Mouse (Mus musculus) kidney, postnatal 4 days (tissue): Measurements from ENCODE around the gene Jph4.

Experiments
- DNase-seq, 2 experiments: peaks; one replicate each; pipeline ENCODE4 v3.0.0; 2021; ENCODE audit warnings: mixed read lengths in 2 of 2

The Jph4 gene

DNA sequence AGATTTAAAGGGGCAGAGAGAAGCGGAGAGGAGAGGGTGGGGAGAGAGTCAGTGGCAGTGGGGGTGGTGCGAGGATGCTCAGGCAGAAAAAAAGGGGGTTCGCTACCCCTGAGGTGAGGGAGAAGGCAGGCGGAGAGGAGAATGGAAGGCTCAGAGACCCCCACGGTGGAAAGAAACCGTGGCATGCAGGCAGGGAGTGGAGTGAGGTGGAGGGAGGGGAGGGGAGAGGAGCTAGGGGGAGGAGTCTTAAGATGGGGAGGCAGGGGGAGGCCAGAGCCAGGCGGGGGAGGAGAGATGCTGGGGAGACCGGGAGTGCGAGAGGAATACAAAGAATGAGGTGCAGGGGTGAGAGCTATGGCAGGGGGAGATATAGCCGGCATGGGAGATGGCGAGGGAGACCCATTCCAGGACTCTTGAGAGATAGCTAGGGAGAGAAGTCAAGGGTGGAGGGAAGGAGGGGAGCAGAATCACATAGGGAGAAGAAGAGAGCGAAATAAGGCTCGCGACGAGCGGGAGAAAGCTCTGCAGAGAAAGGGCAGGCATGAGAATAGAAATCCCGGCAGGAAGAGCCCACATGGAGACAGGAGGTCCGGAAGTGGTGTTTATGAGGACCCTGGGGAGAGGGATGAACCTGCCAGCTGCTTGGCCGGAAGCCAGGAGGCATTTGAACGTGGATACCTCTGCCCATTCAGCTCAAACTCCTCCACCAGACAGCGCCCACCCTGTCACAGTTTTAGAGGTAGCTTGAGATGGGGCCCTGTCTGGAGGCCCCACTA is at the start of gene Jph4:
Gene Jph4 (minus strand): TSS at position 511 of the 776 bp plus-strand sequence.
- peak in 1 of 2 experiments; percentile 26 for DNase-seq

DNA sequence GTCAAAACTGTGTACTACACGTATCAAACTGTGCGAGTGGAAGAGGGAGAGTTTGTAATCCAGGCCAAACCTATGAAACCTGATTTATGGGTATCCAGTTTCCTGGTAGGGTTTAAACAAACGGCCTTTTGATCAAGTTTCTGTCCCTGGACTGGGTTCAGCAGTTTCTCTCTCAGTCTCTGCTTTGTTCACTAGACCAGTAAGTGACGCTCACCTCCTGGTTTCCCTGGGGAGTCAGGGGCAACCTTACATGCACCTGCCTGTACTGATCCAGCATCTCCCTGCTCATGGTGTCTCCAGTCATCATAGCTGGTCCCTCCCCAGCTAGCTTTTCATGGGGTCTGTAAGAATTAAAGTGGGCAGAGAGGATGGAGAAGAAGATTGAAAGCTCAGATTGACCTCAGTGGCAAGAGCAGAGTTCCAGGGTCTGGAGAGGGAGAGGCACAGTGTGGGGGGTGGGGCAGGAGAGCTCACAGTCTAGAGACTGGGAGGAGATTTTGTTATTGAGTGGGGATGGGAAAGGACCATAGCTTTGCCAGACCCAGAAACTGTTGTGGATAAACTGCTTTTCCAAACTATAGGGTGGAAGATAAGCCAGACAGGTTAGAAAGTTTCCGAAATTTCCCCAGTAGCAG is 47.6 kb upstream of the Jph4 start:
- DNase-seq = no peak

DNA sequence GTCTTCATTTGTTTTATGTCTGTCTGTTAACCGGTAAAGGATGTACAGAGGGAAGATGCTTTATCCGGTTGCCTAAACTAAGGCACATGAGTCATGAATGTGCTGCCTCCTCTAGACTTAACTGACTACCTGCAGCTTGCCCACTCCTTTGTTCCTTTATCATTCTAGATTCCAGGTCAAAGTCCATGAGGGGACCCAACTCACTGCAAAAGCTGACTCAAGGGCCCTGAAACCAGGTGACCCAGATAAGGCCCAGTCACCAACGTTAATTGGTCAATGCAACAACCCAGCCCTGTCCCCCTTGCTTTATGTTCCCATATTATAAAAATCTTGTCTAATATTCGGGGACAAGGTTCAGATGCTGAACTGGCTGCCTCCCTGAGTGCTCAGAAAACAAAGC is 45.4 kb upstream of the Jph4 start:
- no peak for DNase-seq

DNA sequence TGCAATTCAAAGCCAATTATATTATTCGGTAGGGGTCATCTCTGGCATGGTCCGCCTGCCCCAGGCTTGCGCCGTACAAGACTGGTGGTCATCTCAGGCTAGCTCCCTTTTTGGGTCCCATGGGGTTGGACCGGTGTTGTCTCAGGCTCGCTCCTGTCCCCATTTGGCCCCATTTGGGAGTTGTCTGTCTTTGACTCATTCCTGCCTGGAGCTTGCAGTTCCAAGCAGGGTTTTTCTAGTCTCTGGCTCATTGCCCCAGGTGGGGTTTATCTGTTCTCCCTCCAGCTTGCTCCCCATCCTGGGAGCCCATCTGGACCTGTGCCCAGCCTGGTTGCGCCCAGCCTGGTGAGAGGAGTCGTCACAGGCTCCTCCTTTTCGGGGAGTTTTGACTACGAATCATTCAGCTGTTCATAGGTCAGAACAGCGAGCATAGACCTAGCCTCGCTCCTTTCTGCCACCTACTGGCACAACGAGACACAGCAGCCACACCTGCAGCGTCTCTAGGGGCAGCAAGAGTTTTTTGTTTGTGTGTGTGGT is 44.4 kb upstream of the Jph4 start:
- DNase-seq = peak; percentile 88 to 90

DNA sequence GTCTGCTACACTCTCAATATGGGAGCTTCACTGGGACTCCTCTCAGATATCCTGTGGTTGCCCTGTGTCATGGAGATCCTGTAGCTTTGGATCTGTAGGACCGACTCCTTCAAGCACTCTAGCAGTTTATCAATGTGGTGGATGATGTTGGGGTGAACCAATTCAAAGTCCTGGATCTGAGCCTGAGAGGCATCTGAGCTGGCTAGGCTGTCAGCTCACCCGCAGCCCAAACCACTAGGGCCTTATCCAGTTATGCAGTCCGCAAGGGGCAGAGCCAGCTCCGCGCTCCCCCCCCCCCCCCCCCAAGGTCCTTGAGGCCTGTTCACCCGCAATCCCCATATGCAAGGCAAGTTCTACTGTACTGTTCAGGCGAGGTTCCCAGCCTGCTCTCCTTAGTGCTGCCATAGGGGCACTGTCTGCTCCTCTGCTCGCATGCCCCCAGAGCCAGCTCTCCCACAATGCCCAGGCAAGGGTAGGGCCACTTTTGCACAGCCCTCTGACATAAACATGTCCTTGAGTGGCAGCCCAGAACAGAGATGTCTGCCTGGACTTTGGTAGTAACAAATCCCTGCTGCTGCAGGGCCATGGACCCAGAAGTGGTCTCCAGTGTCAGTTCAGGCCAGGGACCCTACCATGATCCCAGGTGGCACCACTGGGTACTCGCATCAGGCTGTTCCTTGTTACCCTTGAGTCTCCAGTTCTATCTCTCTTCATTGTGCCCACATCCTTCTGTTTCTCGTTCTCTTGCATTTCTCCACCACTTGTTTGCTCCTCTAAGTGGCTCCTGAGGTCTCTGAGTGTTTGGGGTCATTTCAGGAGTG is 43.7 kb upstream of the Jph4 start:
- no peak for DNase-seq

DNA sequence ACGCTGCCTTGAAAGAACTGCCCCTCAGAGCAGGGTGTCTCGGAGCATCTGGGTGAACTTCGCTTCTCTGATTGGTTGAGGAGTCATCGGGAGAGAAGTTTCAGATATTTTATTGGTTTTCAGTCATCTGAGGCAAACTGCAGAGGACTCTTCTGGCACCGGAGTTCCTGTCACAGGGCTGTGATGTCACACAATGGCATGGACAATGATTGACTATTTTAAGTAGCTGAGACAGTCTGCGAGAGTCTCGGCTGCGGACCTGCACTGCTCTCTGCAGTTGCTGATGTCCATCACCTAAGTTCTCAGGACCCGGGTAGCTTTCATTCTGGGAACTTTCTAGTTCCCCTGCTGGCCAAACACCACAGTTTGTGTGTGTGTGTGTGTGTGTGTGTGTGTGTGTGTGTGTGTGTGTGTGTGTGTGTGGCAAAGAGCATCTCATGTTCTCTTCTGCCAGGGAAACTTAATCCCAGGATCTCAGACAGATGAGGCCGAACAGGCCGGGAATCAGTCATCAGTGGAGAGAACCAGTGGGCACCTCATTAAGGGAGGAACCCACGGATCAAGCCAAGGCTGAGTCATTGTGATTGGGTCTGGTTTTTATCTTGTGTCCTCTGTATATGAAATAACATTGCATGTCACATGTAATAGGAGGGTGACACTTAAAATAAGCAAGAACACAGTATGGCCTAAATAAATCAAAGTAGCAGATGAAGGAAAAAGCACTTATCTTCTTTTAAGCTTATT is 40.8 kb upstream of the Jph4 start:
- peak in 1 of 2 experiments; percentile 31 for DNase-seq

DNA sequence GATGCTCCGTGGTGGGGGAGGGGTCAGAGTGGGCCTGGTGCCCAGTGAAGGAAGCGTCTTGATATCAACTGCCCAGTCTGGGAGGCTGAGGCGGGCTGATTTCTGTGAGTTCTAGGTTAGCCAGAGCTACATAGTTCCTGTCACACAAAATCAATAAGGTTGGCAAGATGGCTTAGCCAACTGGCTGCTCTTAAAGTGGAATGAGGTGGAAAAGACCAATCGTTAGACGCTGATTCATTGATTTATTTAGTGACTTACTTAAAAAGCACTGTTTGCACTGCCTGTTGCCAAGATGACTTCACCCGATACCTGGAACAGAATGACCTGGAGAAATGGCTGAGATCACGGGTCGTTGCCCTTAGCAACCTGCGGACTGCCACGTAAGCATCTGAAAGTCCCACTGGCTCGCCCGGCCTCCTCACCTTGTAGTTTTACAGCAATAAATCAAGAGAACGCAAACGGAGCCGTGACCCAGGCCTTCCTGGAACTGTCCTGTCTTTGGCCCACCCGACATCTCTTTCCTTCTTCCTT is 36.3 kb upstream of the Jph4 start:
- DNase-seq = peak in 1 of 2 experiments; percentile 17

DNA sequence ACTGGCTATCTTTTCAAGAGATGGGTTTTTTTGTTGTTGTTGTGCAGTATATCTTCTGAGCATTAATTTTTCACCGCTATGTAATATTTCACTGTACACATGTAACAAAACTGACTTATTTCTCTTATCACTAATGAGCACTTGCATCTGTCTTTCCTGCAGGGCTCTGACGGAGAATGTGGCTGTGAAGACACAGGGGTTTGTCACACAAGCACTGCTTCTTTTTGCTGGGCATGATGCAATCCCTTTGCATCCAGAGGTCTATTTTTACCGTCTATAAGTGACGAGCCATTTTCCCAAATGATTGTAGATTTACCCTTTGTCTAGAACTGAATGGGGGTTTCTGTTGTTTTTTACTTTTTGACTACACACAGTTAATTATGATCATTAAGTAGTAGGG is 35.4 kb upstream of the Jph4 start:
- DNase-seq = no peak

DNA sequence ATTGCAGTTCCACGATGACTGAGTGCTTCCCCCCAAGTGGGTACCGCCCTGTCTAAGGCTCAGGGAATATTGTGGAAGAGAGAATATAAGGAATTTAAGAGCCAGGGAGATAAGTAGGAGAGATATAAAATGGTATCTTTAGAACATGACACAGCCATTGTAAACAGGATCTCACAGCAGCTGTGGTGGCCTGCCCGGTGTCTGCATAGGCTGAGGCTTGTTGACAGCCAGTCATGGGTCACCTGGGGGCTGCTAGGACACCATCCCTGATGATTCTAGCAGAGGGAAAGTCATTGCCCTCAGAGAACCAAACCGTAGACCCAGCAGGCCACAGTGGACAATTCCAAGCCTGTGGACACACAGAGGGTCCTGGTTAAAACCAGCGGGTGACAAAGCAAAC is 34.2 kb upstream of the Jph4 start:
- no peak for DNase-seq

DNA sequence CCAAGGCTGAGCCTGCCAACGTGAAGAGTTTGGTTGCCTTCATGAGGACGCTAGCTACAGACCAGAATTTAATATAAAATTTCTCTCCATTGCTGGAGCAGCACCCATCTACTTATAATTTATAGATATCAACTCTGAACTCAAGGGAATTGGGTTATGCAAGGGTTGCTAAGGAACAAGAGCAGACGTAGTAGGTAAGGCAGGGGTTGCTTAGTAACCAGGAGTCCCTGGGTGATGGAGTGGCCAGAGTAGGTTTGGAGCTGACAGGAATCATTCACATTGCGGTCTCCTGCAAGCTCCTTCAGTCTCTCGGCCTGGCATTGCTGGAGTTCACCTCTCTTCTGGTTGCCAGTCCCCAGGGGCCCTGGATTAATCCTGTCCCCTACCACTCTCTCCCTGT is 32.3 kb upstream of the Jph4 start:
- DNase-seq = no peak

DNA sequence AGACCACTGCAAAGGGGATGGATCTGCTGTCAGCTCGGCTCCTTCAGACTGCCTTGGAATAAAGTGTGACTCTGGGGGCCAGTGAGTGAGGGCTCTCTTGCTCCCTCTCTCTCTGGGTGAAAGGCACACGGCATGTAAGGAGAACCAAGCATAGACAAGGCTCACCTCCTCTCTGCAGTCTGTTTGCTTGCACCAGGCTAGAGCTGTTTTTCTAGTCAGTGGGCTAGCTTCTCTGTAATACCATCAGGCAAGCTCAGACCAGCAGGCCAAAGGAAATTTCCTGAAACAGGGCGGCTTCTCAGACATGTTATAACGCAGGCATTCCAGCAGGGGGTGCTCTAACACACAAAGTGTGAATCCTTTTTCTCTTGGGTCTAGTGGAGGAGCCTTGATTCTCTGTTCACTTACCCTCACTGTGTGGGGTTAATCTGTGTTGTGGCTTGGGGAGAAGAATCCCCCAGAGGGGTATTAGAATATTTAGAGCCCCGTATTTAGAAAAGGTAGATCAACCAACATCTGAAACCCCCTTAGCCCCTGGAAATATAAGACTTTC is 31.7 kb upstream of the Jph4 start:
- peak; percentile 64 to 66 for DNase-seq

DNA sequence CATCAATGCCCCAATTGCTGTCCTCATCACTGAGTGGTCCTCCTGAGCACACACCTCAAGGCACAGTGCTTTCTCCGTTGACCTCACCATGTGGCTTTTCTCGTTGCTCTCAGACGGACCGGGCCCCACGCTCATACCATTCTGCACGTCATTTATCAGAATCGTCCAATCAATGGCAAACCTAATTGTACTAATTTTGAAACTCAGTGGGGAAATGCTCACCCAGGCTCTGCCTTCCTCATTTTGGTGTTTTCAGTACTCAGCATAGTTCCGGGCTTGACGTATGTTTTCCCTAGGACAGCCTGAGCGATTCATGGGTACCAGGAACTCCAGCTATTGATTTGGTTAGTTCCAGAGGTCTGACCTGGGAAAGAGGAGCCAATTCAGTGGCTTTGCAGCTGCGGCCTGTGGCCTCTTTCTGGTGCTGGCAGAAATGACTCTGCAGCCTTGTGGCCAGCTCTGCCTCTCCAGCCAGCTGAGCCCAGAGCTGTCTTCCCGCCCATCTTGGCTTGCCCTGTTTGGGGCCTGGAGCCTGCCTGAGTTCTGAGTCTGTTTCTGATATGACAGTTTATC is 30.2 kb upstream of the Jph4 start:
- no peak for DNase-seq

DNA sequence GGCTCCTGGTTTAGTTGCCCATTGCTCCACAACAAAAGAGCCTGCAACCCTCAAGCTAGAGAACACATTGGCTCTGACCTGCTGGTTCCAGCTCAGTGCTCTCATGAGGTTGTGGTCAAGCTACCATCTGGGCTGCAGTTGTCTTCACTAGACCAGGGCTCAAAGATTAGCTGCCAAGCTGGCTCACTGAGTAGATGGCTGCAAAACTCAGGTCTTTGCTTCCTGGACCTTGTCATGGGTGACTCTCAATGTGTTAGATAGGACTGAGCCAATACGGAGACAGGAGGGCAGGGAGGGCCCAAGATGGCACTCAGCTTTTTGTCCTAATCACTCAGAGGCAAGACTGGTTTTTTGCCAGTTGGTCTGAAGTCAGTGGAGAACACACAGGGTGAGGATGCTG is 29.6 kb upstream of the Jph4 start:
- no peak for DNase-seq

DNA sequence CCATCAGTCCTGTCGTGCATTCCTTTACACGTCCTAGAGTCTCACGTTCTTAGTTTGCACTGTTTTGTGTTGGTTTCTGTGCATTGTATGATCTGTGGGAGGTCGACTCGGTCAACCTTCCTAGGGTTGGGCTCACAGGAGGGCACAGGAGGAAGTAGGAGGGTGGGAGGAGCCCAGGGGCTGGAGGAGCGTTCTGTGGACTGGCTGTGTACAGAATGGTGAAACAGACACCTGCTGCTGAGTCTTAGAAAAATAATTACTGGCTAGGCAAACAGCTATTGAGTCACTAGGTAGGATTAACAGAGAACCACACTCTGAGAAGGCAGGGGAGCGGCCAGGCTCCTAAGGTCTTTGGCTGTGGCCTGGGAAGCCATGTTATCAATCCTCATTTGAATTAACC is 22.6 kb upstream of the Jph4 start:
- peak in 1 of 2 experiments; percentile 30 for DNase-seq

DNA sequence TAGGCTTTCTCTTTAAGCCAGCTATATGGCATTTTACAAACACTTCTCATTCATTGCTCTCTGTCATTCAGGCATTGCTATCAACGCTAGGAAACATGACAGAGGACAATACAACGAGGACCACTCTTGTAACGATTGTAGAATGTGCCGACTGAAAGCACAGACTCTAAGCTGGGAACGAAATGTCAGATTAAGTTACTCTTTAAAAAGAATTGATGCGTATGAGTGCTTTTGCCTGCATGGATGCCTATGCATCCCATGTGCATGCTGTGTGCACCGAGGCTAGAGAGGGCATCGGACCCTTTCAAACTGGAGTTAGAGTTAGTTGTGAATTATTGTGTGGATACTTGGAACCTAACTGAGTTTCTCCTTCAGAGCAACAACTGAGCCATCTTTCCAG is 18.9 kb upstream of the Jph4 start:
- DNase-seq = no peak

DNA sequence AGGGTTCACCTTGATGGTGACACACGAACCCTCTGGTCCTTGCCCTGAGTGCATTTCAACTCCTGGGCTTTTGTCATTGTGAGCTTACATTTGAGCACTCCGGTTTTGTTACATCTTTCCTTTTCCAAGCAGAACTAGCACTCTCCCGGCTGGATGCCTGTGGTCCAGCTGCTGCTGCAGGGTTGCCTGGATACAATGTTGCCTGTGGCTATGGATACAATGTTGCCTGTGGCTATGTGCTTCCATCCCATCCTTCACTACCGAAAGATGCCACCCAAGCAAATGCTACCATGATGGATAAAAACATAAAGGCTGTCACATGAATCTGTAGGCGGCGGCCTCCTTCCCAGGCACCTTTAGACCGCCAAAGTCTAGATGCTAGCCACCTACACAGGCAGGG is 9.8 kb upstream of the Jph4 start:
- DNase-seq = no peak

DNA sequence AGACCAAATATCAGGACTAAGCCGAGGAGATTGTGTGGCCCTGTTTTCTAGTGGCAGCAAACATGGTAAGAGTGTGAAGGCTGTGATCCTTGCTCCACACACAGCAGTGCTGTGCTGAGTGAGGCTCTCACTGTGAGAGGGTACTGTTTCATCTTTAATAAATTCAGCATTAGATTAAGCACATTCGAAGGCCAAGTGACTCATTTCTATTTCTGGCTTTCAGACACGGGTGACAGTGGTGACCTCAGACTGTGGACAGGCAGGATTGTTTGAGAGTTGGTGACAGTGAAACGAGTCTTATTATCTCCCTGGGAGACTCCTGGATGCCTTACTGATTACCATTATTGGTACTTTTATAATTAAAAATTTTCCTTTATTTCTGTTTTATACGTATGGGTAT is 9.0 kb upstream of the Jph4 start:
- no peak for DNase-seq

DNA sequence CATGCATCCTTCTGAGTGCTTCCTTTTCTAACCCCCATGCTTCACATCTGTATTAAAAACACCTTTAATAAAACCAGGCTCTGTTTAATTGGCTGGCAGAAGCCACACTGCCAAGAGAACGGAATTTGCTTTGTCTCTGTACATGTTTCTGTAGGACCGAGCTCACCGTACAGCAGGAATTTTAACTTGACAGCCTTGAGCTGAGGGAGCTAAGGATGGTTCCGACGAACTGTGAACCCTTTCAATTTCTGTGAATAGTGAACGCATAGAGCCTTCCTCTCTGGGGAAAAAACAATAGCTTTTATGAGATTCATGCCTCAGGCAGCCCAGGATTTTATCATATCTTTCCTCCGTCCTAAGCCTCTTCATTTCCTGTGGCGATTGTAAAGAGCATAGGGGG is 5.6 kb upstream of the Jph4 start:
- no peak for DNase-seq

DNA sequence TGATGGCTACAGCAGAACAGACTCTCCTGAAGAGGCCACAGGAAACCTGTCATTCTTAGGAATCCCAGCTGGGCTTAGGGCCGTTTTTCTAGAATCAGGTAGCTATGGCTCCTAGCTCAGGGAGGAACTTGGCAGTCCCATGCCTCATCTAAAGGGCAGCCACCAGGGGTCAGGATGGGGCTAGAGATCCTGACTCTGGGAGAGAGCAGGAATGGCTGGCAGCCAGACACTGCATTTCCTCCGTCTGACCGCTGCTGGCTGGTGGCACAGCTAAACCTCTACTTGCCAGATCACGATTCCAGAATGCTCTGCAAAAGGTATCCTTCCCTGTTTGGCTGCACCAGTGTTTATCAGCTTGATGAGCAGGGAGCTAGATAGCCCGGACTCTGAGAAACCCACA is 5.2 kb upstream of the Jph4 start:
- peak; percentile 88 to 91 for DNase-seq

DNA sequence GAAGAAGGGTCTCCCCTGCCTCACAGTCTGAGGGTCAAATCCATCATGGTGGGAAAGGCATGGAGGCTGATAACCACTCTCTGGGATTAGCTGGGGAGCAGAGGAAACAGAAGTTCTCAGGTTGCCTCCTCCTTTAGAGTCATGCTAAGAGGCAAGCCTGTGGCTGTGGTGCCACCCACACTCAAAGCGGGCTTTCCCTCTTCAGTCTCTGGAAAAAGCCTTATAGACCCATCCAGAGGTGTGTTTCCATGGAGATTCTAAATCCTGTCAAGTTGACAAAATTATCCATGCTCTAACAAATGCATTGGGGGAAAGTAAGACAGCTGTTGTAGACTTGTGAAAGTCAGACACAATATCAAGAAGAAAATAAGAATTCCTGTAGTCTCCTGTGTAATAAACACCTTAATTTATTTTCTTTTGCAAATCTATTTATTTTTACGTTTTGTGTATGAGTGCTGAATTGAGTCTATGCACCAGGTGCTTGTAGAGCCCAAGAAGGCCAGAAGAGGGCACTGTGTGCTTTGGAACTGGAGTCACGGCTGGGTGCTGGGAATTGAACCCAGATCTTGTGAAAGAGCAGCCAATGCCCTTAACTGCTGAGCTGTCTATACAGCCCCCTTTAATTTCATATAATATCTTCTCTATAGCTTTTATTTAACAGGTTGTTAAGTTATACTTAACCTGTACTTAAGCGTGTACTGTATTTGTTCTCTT is 2.8 kb upstream of the Jph4 start:
- peak in 1 of 2 experiments; percentile 19 for DNase-seq

DNA sequence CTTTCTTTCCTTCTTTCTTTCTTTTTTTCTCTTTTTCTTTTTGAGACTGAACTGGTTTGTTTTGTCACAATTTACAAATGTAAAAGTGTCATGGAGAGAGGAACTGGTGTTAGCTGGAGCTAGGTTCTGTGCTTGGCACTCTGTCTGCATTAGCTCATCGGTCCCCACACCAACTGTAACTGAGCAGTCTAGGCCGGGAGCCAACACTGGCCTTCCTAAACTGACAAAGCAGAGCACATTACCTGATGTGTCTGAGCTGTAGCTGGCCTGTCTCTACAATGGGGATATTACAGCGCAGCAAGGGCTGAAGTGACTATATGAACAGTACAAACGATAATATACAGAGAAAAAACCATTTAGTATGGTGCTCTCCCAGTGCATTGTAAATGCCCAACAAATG is 2.1 kb upstream of the Jph4 start:
- DNase-seq = no peak
